Mouse (Mus musculus) granulocyte monocyte progenitor cell, adult 5-6 weeks (primary cell): ENCODE results near the gene Col4a1. TPM values are rescaled to one million over a fixed set of nuclear protein-coding genes. Genes with fewer than 3 reads are reported as not detected.
A peak's percentile ranks its signal among the peaks of the same experiment; 100 is the strongest.

Experiments used
- ATAC-seq: replicated peaks from 2 replicates; pipeline ENCODE4 v1.8.0; 2016; ENCODE audit warnings: mild to moderate bottlenecking, moderate TSS enrichment, inconsistent platforms; ENCODE audit not compliant: poor library complexity, severe bottlenecking
- total RNA-seq, 2 experiments: library from RNA; stranded (forward) in 1 of 2; stranded (reverse) in 1 of 2; fragments of 200-712, 200-1000 nt in 1 of 2; fragments of >200 nt in 1 of 2; fragmentation: Nextera tagmentation in 1 of 2; gene quantifications; 2 replicates each; pipeline ENCODE4 v1.2.3; 2014 to 2017

The Col4a1 gene
- total RNA-seq, 2 experiments from 2014 or later: 0.67 TPM; not detected in 1

DNA sequence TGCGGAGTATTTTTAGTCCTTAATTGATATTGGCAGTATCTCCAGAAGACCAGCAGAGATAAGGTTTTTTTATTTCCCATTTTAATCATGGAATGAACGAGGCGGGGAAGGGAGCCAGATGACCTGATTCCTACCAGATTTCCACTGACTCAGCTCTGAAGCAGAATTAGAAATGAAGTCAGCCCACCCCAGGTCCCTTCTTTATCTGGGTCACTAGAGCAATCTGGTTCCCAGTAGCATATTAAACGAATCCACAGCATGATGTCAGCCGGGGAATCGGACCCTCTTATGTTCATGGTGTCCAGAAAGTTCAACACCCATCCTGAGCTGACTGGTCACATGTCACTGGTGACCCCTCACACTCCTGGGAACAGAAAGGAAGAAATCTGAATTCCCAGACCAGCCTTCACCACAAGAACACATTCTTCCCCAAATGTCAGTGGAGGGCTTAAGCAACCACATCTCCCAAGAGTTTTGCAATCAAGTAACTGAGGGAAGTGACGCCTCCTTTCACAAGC is 63.0 kb downstream of the Col4a1 start:
- peak; percentile 89 for ATAC-seq

DNA sequence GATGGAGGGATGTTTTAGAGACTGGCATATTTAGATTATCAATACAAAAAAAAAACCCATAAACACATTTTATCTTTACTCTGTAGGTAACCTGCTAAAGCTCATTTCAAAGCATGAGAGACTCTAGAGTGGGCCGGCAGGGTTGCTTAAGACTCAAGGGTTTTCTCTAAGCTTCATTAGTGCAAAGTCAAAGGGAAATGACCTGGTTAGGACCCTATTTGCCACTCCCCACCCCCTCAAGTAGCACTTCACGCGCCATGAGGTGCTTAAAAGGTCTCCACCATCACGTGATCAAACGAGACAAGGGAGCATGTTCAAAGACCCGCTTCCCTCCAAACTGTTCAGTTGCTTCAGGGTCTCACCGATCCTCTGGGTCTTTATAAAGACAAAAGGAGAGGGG is 63.9 kb downstream of the Col4a1 start:
- ATAC-seq: no peak

DNA sequence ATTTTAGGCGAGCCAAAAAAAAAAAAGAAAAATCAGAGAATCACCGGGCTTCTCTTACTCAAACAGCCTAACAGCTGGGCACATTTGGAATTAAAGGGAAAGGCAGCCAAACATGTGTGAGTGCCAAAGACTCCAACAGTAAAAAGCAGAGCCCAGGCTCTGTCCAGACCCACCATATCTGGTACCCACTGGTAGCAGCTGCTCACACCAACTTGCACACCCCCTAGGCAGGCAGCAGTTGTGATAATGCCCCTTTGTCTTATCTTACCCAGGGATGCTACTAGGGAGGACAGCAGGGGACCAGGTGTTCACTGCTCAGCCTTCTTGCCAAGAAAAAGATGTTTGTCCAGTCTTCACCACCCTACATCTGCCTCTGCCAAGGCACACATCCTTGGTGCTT is 71.1 kb downstream of the Col4a1 start:
- no peak for ATAC-seq

DNA sequence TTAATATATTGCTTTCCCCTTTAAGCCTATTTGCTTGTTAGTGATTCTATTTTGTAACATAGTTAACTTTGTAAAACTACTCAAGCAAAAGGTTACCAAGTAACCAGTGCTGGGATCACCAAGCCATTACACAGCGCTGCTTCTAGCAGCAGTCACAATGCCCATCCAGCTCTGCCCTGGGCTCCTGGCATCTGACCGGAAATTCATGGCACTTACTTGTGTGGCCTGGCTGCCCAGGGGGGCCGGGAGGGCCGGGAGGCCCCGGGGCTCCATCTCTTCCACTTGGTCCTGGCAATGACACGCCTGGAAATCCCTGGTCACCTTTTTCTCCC is 77.8 kb downstream of the Col4a1 start:
- no peak for ATAC-seq

DNA sequence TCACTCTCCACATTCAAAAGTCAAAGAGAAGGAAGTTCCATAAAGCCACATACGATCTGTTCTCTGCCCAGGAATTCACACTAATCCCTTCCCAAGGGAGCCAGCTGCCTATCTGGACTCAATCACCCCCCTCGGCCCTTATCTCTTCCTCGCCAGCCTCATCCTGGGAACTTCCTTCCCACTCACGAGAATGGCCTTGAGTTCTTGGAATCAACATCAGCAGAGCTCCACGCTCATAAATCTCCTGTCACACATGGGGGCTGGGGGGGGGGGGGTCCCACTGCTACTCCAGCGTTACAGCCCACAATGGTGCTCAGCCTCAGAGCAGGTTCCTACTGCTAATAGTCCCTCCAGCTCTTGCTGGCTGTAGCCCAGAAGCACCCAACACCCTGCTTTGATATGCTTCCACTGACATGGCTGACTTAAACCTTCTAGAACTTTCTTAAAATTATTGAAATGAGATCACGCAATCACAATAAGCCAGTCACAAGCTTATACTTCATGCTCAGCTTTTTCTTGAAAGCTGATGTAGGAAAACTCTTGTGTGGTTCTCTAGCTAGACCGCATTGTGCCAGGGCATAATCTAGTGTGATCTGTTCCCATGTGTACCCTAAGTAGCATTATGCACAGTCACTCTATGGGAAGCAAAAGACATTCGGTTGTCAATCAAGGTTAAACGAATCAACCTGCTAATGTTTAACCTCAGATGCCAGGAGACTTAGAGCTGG is 78.3 kb downstream of the Col4a1 start:
- no peak for ATAC-seq

DNA sequence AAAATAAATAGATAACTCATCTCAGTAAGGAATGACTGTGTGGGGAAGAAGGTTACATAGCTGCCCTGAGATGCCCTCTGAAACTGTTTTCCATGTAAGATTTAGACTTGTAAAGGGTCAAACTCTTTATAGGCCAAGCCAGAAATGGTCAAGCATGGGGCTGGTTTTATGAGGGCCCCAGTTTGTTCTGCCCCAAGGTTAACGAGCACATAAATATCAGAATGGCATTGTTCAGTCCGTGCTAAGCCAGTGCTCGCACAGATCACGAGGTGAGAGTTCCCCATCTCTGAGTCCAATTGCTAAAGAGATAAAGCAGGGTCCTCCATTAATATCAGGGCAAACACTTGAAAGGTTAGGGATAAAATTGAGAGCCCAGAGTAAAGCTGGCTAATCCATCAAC is 79.6 kb downstream of the Col4a1 start:
- ATAC-seq: no peak

DNA sequence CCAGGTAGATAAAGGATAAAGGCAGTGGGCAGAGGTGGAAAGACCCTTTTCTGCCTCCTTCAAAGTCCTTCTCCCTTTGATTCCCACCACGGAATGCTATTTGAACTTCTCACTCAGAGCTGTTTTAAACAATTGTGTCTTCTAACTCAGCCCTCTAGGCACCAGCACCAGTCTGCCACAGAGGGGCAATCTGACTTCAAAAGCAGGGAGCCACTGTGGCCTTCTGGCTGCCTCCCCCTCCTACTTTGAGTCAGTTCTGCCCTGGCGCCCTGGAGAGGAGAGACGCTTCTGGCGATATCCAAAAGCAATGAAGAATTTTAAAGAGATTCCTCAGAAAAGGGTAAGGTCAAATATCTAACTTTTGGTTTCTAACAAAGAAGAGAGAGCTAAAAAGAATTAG is 82.3 kb downstream of the Col4a1 start:
- no peak for ATAC-seq

DNA sequence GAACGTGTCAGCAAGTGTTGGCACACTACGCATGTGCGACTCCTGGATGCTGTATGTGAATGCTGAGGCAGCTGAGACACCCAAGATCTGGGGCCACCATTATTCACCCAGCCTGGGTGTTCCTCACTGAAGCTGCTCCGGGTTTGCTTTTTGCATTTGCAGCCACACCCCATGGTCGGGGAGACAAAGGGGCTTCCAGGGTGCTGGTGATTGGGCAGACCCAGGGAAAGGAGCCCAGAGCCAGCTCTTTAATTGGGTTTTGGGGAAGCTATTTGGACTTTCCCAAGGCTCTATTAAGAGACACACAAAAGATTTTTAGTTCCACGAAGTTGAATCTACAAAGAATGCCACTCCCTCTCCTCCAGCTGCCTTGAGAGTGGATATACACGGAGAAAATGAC is 85.2 kb downstream of the Col4a1 start:
- no peak for ATAC-seq

DNA sequence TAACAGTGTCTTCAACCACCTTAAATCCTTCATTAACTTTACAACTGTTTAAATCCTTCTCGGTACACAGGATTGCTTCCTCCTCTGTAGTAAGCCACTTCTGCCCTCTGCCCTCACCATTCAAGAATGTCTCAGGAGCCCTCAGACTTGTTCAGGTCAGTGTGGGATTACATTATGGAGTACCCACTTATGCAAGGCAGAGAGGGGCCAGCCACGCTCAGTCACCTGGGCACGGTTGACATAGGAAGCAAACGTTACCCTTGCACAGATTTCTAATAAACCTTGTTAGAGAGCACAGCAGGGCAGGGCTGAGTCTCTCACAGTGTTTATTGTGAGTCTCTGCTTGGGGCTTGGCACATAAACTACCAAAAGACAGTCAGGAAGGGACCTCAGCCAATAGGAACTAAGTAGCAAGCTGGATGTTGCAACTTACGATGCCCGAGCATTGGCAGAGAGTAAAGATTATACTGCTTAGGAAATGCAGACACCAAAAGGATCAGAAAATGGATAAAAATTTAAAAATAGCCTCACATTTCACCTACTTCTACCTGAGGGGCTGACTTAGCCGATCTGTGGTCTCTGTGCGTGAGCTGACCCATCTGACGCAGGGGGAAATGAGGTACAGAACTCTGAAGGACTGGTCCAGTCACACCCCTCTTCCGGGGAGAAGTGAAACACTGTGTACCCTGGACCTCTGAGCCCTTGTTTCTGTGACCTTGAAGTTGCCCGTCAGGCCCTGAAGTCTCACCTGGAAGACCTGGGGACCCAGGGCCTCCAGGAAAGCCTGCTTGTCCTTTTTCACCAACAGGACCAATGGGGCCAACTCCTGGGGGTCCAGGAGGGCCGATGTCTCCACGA is 86.8 kb downstream of the Col4a1 start:
- peak; percentile 75 for ATAC-seq

DNA sequence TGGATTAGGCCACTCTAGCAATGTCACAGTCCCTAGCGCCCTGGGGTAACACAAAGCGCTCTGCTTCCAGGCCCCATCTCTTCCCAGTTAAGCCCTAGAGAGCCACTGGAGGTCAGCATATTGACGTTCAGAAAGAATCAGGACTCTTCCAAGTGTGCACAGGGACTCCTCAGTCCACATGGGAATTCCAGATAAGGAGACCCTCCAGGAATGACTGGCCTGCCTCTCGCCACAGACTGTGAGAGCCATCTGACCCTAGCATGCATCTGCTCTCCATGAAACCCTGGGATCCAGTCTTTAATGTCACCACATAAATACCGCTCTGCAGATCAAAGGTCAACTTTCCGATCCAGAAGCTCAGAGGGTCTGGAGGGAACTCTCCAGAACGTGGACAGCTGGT is 88.4 kb downstream of the Col4a1 start:
- ATAC-seq: no peak

DNA sequence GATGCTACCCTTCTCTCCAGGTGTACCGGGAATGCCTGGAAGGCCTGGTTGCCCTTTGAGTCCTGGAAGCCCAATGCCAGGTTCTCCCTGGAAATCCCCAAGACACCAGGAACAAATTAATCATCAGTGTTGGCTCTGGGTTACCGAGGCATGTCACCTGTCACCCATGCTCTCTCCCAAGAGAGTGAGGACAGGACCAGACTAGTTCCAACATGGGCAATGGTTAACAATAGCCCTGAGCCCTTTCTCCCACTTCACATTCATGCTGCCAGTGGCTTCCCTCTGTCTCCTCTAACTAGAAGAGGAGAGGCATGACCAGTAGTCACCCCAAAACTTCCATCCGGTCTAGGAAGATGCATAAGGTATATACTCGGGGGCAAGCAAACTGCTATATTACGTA is 91.3 kb downstream of the Col4a1 start:
- no peak for ATAC-seq

DNA sequence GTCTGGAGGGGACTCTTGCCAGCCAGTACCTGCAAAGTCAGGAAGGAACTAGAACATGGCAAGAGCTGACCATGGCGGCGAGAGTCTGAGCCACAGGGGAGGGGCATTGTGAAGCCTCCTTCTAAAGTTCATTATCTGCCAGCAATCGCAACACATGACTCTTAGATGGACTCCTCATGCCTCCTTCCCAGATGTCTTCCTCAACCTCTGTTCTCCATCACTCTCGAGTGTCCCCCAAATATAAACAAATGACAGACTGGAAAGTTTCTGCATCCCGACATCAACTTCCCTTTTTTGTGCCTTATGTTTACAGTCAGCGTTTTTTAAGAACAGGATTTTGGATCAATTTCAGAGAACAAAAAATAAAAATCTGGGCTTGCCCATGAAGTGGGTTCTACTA is 93.3 kb downstream of the Col4a1 start:
- peak; percentile 37 for ATAC-seq

DNA sequence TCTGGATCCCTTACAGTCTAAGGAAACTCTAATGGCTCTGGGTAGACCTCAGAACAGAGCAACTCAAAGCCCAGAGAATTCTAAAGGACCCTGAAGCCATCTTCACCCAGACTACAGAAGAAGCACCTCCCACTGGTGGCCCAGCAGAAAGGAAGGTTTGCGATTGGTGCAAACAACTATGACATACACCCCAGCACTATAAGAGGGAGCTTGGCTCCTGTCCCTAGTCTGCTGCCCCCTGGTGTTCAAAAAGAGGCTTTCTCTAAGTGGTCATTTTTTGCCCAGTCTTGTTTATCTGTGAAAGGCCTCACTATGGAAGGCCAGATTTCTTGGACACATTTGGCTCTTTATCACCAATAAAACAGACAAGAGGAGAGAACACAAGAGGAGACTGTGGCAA is 97.4 kb downstream of the Col4a1 start:
- ATAC-seq: peak; percentile 88

DNA sequence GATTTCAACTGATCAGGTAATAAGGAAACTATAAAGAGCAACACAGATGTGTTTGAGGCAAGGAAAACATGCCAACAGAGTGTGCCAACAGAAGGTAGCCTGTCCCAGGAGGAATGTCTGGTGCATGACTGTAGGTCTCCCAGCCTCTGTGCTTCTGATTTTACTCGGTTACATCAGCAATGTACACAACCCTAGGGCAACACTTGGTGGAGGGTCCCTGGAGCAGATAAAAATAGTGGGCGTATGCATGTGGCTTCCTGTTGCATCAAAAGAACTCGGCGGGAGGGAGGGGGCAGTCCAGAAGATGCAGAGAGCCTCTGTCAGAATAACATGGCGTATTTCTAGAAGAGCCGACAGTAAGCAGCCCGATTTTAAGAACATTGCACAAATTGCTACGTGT is 106.1 kb downstream of the Col4a1 start:
- peak; percentile 60 for ATAC-seq

DNA sequence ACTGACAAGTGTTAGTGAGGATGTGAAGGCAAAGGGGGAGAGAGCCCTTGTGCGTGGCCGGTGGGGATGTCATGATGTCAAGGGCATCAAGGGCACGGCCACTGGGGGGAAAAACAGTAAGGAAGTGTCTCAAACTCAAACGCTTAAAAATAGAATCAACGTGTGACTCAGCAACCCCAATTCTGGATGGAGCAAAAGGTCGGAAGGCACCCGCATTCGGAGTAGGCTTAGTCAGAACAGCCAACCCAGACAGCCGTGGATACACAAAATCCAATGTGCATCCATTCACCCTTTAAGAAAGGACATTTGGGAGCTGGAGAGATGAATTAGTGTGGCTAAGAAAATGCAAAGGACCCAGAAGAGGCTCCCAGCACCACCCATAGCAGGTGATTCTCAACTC is 107.1 kb downstream of the Col4a1 start:
- ATAC-seq: peak; percentile 21; the same call in 1 of the 2 replicates

DNA sequence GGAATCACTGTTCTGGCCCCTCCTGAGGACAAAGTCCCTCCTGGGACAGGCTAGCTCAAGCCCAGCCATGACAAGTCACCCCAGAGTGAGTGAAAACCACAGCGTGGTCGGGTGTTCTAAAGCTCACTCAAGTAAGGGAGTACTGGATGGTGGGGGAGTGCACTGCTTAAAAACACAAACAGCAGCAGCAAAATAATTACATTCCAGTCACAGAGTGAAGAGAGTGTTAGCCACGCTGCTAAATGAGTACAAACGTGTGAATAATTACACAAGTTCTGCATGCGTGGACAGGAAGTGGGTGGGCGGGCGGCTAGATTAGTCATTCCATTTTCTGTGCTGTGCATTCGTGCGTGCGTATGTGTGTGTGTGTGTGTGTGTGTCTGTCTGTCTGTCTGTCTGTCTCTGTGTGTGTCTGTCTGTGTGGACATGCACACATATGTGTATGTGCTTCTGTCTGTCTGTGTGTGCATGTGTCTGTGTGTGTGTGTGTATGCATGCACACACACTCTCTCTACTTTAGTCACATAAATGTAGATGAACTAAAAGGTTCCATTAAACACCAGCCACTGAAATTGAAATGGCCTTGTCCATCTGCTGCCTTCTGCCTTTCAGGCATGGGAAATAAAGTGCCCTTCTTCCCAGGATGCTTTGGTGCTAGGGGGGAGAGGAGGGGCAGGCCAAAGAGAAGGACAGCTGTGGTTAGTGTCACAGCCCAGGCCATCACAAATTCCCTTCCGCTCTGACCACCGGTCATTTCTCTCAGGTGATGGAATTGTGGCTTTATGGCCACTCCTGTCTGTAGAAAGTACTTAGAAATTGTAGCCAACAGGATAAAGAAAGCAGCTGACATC is 109.1 kb downstream of the Col4a1 start:
- peak; percentile 68 for ATAC-seq

DNA sequence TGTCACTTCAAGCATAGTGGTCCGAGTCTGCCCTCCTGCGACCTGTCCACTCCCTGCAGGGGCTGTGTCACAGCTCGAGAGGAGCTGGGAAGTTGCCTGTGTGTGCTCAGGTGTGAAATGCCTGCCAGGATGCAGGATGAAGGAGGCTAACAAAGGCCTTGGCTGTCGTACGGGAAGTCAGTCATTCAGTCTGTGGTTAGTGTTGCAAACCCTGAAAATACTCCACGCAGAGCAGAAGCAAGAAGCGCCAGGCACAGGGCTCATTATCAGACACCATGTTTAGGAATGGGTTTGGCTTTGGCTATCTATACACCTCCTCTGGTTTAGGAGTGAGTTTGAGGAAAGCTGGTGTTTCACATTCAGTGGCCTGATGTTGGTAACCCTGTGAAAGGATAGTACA is 114.0 kb downstream of the Col4a1 start:
- peak; percentile 74 for ATAC-seq

DNA sequence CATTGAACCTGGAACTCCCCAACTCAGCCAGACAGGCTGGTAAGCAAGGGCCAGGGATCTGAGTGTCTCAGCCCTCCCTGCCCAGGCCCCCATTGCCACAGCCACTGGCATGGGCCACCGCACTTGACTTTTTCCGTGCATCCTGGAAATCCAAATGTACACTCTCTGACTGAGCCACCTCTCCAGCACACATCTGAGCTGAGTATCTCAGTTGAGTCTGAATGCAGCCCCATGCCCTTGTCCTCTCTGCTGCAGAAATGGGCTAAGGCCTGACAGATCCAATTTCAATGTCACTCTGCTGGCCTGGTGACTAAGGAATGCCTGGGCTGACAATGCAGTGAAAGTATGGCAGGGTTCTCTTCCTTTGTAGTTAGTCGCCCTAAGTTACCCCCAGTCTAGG is 114.6 kb downstream of the Col4a1 start:
- no peak for ATAC-seq

DNA sequence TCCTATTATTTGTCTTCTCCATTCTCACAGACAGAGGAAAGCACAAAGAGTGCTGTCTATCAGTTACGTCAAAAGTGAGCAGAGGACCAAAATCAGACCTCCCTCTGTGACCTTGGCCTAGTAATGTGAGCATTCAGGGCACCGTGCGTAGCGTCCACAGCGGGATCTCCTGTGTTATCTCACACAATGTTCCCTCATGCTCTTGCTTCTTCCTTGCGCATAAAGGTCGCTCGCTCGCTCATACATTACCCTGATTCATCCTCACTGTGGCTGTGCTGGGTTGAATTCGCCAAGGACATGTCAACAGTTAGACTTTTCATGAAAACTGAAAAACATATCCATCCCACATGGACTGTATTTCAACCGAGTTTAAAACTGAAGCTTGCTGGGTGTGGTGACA is 115.4 kb downstream of the Col4a1 start:
- no peak for ATAC-seq

DNA sequence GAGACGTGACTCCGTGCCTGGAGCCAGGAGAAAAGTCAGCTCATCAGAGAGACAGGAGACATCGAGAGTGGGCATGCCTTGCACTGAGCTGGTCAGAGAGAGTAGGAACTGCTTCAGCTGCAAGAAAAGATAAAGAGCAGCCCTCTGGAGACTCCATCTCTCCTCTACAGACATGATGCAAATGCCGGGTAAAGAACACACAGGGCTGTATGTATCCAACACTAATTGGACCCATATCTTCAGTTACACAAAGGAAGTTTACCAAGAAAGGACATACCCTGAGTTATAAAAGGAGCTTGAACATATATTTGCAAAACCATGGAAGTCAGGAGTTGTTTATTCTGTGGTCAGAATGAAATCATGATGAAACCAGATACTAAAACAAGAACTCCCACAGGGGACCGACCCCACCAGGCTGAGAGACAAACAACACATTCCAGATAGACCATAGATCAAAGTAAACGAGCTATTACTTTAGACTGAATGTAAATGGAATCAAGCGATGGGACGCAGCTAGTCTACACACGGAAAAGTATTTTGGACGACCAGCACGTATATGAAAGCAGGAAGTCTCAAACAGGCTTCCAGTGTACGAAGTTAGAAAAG is 119.8 kb downstream of the Col4a1 start:
- ATAC-seq: no peak
